Mouse (Mus musculus) midbrain, embryonic 15.5 days (tissue): ENCODE measurements around the gene Kif9. TPM values are rescaled to one million over a fixed set of nuclear protein-coding genes. Genes with fewer than 3 reads are reported as not detected.

ENCODE experiments used
- ATAC-seq: fragments of 200-750 bp; cut with Nextera tagmentation; replicated peaks from 2 replicates; pipeline ENCODE4 v1.8.0; 2017; ENCODE audit warnings: moderate TSS enrichment
- H3K27ac ChIP-seq: fragments of 300-500 bp; sonication (generic); 2 replicates; pipeline ENCODE4 v1.5.1; 2015; ENCODE audit warnings: mild to moderate bottlenecking, inconsistent platforms
- H3K27me3 ChIP-seq: fragments of 300-500 bp; sonication (generic); replicated peaks from 2 replicates; pipeline ENCODE4 v1.6.1; 2015; ENCODE audit warnings: inconsistent platforms
- H3K36me3 ChIP-seq: fragments of 300-500 bp; sonication (generic); replicated peaks from 2 replicates; pipeline ENCODE4 v1.6.1; 2015; ENCODE audit warnings: inconsistent platforms
- H3K4me1 ChIP-seq: fragments of 300-500 bp; sonication (generic); 2 replicates; pipeline ENCODE4 v1.6.1; 2015; ENCODE audit warnings: inconsistent platforms
- H3K4me2 ChIP-seq: fragments of 300-500 bp; sonication (generic); 2 replicates; pipeline ENCODE4 v1.6.1; 2015; ENCODE audit warnings: inconsistent platforms, mild to moderate bottlenecking, moderate library complexity
- H3K4me3 ChIP-seq: fragments of 300-500 bp; sonication (generic); 2 replicates; pipeline ENCODE4 v1.5.1; 2015; ENCODE audit warnings: mild to moderate bottlenecking, inconsistent platforms
- H3K9ac ChIP-seq: fragments of 300-500 bp; sonication (generic); 2 replicates; pipeline ENCODE4 v1.6.1; 2015; ENCODE audit warnings: mild to moderate bottlenecking, inconsistent platforms
- H3K9me3 ChIP-seq: fragments of 300-500 bp; sonication (generic); 2 replicates; pipeline ENCODE4 v1.6.1; 2016; ENCODE audit warnings: inconsistent platforms
- WGBS: fragments of 180-500 bp; shearing (Covaris S2); methylation state at CpG from one replicate; pipeline ENCODE4 v1.1.7; 2015; ENCODE audit warnings: mixed read lengths; 5-methylcytosine and 5-hydroxymethylcytosine counted together
- polyA plus RNA-seq: library from polyadenylated mRNA; unstranded; fragments of >200 nt; fragmentation: Nextera tagmentation; extraction: Ambion mirVana; gene quantifications from 2 replicates; pipeline ENCODE4 v1.2.1, GENCODE M21; 2015

The Kif9 gene
- 4.6 and 4.8 TPM in 2 replicates for polyA plus RNA-seq

DNA sequence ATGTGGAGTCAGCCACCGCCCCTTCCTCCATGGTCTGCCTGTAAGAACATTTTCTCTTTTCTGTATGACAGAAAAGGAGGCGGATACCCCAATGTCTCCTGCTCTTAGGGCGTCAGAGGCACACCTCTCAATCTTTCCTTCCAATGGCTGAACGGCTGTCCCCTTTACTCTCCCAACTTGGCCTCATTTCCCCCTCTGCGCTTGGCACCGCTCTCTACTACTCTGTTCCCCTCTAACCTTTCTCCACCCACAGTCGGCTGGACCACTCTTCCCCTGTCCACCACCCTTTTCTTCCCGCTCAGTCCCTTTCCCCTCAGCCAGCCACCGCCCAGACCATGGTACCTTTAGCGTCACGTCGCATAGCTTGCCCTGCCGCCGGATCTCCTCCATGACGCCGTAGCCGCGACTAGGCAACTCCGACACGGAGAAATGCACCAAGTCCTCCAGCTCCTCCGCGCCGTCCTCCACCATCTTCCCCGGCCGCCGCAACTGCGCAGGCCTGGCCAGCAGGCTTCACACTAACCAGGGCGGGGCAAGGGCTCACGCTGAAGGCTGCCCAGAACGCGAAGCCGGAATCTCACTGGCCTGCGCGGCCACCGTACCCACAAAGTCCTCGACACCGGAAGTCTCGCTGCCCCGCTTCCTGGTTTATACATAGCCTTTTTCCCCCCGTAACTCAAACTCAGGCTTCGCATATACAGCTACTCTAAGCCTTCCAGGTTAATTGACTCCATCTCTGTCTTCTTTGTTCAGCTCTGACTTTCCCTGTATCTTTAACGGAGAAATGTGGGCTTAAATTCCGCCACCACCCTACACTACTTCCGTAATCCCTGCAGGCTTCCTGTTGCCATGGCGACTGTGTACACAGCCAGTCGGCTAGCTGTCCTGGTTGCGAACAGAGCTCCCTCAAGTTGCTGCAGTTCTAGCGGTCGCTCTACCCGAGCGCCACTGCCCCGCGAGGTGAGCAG, at the start of gene Kif9, which contains the start of gene Klhl18:
Gene Kif9, plus strand, starts transcription at position 835 of the 968 bp plus-strand sequence.
Gene Klhl18, minus strand, starts transcription at position 571 of the 968 bp plus-strand sequence.
- peak; percentile 99 for ATAC-seq
- WGBS = under 1% methylated on average over 53 of the region's 53 CpGs

DNA sequence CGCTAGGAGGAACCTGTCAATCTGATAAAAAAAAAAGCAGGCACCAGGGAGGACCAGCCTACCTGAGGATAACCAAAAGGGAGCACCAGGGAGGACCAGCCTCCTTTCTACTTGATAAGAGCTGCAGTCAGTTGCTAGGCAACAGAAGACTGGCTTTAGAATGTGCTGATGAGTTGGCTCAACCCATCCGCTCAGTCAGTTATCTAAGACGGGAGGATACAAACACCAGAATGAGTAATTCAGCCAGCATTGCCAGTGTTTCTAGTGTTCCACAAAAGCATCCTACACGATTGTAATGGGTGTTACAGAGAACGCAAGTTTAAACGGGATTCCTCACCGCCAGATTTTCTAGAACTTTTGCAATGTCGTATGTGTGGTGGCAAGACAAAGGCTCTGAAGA, 45.5 kb upstream of the Kif9 start:
- no peak overlapping the region for H3K4me2 ChIP-seq
- H3K27me3 ChIP-seq = no peaks in the 10 kb centered on the region
- peaks cover 33% of the 10 kb centered on the region; the same call in 1 of the 2 replicates for H3K36me3 ChIP-seq
- ATAC-seq = no peak
- H3K27ac ChIP-seq = no peak overlapping the region
- no peaks in the 10 kb centered on the region for H3K9me3 ChIP-seq
- no peak overlapping the region for H3K4me3 ChIP-seq
- no peaks in the 10 kb centered on the region for H3K4me1 ChIP-seq
- WGBS = 68% methylated on average over 8 of the region's 8 CpGs
- no peak overlapping the region for H3K9ac ChIP-seq

More for the DNA sequence above, at the start of gene Kif9, which contains the start of gene Klhl18:
- Histone ChIP-seq H3K9ac (peak within 1 kb of the TSS; percentile 81), H3K36me3 (peaks cover 3% of the 10 kb centered on the region; the same call in 1 of the 2 replicates), H3K4me3 (peak within 1 kb of the TSS; percentile 93), H3K27me3 (peaks cover 10% of the 10 kb centered on the region), H3K9me3 (no peaks in the 10 kb centered on the region), H3K4me2 (peak within 1 kb of the TSS; percentile 94), H3K27ac (peak within 1 kb of the TSS; percentile 94), H3K4me1 (peaks cover 27% of the 10 kb centered on the region)

DNA sequence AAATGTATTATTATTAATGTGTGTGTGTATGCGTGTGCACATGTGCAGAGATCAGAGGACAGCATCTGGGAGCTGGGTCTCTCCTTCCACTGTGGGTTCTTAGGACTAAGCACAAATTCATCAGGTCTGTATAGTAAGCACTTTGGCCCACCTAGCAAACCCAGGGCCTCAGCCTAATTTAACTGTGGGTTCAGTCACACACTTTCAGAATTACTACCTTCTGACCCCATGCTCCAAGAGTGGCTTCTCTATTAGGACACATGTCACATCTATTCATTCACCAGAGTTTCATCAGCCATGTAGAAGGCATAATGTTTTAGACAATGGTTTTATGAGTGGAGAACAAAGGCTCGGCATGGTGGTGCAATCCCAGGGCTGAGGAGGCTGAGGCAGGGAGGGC, 43.7 kb upstream of the Kif9 start:
- Histone ChIP-seq H3K9me3 (no peaks in the 10 kb centered on the region), H3K36me3 (peaks cover 26% of the 10 kb centered on the region; the same call in 1 of the 2 replicates), H3K27me3 (no peaks in the 10 kb centered on the region), H3K27ac (no peak overlapping the region), H3K4me3 (no peak overlapping the region), H3K9ac (no peak overlapping the region), H3K4me1 (no peaks in the 10 kb centered on the region), H3K4me2 (no peak overlapping the region)
- WGBS = 97% methylated on average over 2 of the region's 2 CpGs
- no peak for ATAC-seq

DNA sequence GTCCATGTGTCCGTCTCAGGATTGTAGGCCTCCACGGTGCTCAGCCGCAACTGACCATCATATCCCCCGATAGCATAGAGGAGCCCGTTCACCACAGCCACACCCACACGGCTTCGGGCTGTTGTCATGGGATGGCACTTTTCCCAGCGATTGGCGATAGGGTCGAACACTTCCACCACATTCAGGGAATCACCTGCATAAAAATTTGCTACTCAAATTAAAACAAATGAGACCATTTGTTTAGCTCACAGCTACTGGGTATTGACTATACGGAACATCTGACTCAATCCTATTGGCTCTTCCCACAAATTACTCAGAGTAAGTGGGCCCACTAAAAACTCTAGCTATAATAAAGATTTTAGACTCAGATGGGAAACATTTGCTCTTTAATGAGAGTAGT, 40.7 kb upstream of the Kif9 start:
- H3K27ac ChIP-seq = no peak overlapping the region
- peaks cover 12% of the 10 kb centered on the region; the same call in 1 of the 2 replicates for H3K36me3 ChIP-seq
- WGBS = 97% methylated on average over 11 of the region's 11 CpGs
- H3K27me3 ChIP-seq = no peaks in the 10 kb centered on the region
- no peak overlapping the region for H3K9ac ChIP-seq
- H3K4me2 ChIP-seq = no peak overlapping the region
- no peak overlapping the region for H3K4me3 ChIP-seq
- ATAC-seq = no peak
- H3K9me3 ChIP-seq = no peaks in the 10 kb centered on the region
- no peaks in the 10 kb centered on the region for H3K4me1 ChIP-seq

DNA sequence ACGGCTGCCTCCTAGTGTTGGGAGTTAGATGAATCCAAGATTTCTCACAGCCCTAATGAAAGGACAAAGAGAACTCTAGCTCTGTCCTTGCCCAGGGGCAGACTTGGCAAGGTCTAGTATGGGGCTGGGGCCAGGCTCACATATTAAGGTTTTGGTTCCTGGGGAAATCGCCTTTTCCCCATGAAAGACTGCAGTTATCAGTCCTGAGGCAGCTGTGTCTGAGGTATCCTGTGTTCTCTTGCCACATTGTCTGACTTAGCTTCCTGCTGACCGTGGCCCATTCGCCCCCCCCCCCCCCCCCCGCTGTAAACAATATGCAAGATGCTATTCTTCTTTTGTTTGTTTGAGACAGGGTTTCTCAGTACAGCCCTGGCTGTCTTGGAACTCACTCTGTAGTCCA, 36.7 kb upstream of the Kif9 start:
- no peaks in the 10 kb centered on the region for H3K4me1 ChIP-seq

DNA sequence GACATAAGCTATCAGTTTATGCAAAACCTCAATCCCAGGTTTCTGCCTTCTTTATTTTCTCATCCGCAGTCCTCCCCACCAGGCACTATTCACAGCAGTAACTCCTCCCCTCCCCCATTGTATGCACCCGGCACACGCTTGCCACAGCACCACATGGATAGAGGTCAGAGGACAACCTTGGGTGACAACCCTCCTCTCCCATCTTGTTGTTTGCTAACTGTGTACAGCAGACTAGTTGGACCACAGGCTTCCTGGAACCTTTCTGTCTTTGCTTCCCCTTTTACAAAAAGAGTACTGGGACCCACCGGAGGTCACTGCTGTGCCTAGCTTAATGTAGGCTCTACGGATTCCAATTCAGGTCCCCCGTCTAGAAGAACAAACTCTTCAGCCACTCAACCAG, 36.2 kb upstream of the Kif9 start:
- WGBS = 92% methylated on average over 6 of the region's 6 CpGs
- ATAC-seq = no peak
- Histone ChIP-seq H3K9ac (no peak overlapping the region), H3K4me3 (no peak overlapping the region), H3K4me2 (no peak overlapping the region), H3K27me3 (no peaks in the 10 kb centered on the region), H3K36me3 (peaks cover 10% of the 10 kb centered on the region; the same call in 1 of the 2 replicates), H3K9me3 (no peaks in the 10 kb centered on the region), H3K4me1 (no peaks in the 10 kb centered on the region), H3K27ac (no peak overlapping the region)

More for the DNA sequence above, 36.7 kb upstream of the Kif9 start:
- no peak for ATAC-seq
- no peak overlapping the region for H3K4me3 ChIP-seq
- 72% methylated on average over 3 of the region's 5 CpGs for WGBS
- no peaks in the 10 kb centered on the region for H3K27me3 ChIP-seq
- H3K36me3 ChIP-seq = peaks cover 10% of the 10 kb centered on the region; the same call in 1 of the 2 replicates
- H3K9me3 ChIP-seq = no peaks in the 10 kb centered on the region
- no peak overlapping the region for H3K9ac ChIP-seq
- H3K4me2 ChIP-seq = no peak overlapping the region
- H3K27ac ChIP-seq = no peak overlapping the region

DNA sequence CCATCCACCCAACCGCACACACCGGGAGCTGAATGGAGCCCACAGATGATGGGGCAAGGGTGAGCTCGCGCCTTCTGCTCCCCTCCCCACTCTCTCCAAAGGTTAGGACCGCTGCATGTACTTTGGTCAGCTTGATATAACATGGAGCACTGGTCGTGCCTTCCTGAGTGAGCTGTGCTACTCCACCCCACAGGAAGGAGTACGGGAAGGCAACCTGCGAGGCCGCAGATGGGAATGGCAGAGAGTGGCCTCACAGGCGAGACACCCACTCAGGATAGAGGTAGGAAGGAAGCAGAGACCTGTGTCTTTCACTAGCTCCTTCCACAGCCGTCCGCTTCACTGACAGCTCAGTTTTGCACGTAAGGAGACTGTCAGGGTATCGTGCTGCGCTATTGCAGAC, 28.4 kb upstream of the Kif9 start:
- Histone ChIP-seq H3K4me2 (no peak overlapping the region), H3K36me3 (peaks cover 7% of the 10 kb centered on the region; the same call in 1 of the 2 replicates), H3K4me3 (no peak overlapping the region), H3K27me3 (no peaks in the 10 kb centered on the region), H3K9ac (no peak overlapping the region), H3K27ac (no peak overlapping the region), H3K4me1 (peaks cover 5% of the 10 kb centered on the region), H3K9me3 (no peaks in the 10 kb centered on the region)
- WGBS = 86% methylated on average over 15 of the region's 15 CpGs
- 0 out of 2 replicates have a peak, but pooled peaks have one; percentile 14 for ATAC-seq

DNA sequence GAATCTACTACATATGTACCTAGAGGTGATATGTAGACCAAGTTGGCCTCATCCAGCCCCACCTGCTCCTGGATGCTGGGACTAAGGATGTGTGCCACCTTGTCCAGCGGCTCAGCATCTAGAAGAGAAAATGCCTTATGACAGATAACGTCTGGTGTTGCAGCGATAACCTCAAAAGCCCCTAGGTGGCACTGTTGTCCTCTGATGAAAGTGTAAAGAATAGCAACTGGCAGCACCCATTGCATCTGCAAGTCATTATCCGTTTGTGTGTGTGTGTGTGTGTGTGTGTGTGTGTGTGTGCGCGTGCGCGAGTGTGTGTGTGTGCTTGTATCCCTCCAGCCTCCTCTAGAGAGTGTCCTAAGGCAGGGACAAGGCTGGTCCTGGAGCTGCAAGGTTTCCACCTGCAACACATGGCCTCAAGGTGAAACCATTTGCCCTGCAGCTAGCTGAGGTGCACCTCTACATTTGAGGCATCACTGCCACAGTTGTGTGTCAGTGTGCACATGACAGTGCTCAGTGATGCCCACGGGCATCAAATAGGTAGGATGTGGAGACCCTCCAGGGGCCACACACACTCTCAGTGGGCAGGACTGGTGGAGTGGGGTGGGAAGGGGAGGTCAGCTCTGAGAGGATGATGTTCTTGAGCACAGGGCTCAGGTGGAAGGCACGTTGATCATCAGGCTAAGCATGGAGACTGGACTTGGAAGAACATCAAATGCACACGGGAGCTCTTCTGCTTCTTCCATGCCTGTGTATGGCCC, 27.7 kb upstream of the Kif9 start:
- Histone ChIP-seq H3K4me1 (peaks cover 5% of the 10 kb centered on the region), H3K4me3 (no peak overlapping the region), H3K36me3 (peaks cover 7% of the 10 kb centered on the region; the same call in 1 of the 2 replicates), H3K9ac (no peak overlapping the region), H3K27me3 (no peaks in the 10 kb centered on the region), H3K27ac (0 out of 2 replicates have a peak overlapping the region, but pooled peaks have one; percentile 24), H3K9me3 (no peaks in the 10 kb centered on the region), H3K4me2 (no peak overlapping the region)
- WGBS = 31% methylated on average over 11 of the region's 11 CpGs
- peak; percentile 82 for ATAC-seq

DNA sequence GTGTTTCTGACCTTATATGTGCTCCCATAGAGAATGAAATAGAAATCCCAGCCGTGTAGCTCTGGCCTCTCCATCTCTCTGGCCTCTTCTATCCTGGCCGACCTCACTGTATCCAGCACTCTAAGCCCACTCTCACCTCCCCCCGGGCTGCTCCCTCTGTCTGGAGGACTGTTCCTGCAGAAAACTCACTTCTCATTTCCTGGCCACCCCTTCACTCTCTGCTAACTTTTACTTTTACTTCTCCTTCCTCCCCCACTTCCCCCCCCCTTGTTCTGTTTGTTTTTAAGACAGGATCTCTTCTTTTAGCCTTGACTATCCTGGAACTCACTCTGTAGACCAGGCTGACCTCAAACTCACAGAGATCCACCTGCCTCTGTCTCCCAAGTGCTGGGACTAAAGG, 24.2 kb upstream of the Kif9 start:
- no peak for ATAC-seq
- no peaks in the 10 kb centered on the region for H3K27me3 ChIP-seq
- H3K4me1 ChIP-seq = peaks cover 5% of the 10 kb centered on the region
- H3K9ac ChIP-seq = no peak overlapping the region
- H3K27ac ChIP-seq = no peak overlapping the region
- H3K4me3 ChIP-seq = no peak overlapping the region
- no peak overlapping the region for H3K4me2 ChIP-seq
- peaks cover 6% of the 10 kb centered on the region; the same call in 1 of the 2 replicates for H3K36me3 ChIP-seq
- WGBS = 85% methylated on average over 3 of the region's 3 CpGs
- H3K9me3 ChIP-seq = no peaks in the 10 kb centered on the region

DNA sequence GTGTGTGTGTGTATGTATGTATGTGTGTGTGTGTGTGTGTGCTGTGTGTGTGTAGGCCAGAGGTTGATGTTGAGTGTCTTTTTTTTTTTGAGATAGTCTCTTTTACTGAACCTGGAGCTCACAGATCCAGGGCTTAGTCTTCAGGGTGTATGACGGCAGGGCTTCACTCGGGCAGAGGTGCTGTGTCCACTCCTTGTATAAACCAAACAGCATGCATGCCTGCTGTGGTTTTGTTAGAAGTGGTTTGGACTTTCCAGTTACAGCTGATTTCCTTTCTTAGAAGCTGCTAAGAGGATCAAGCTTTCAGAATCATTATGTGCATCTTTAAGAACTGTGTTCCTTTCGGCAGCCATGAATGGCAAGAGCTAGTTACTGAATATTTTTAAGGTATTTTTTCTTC, 18.8 kb upstream of the Kif9 start:
- ATAC-seq = no peak
- Histone ChIP-seq H3K9me3 (no peaks in the 10 kb centered on the region), H3K4me3 (no peak overlapping the region), H3K4me2 (no peak overlapping the region), H3K4me1 (no peaks in the 10 kb centered on the region), H3K9ac (no peak overlapping the region), H3K27ac (no peak overlapping the region), H3K36me3 (0 out of 2 replicates have a peak, but pooled peaks cover 2% of the 10 kb centered on the region), H3K27me3 (no peaks in the 10 kb centered on the region)
- 69% methylated on average over 3 of the region's 3 CpGs for WGBS

DNA sequence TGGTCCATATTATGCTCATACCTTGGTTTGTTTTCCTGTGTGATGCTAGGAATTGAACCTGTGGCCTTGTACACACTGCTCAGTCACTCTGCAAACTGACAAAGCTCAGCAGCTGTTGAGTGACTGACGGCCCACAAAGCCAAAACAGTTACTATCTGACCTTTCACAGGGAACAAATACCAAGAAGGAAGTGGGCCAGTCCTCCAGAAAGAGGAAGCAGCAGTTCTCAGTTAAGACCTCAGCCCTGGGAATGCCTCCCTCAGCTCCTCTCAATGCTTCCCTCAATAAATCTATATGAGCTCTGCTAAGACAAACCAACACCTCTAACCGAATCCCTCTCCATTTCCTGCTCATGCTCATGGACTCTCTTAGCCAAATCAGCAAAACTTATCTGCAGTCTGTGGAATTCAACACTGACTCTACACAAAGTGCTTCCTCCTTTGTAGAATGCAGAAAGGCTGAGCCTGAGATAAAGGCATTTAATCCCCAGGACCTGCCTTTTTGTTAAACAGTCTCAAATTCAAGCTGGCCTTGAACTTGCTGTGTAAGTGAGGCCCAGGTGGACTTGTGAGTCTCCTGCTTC, 17.5 kb upstream of the Kif9 start:
- no peaks in the 10 kb centered on the region for H3K4me1 ChIP-seq
- no peak overlapping the region for H3K4me2 ChIP-seq
- H3K9me3 ChIP-seq = no peaks in the 10 kb centered on the region
- H3K4me3 ChIP-seq = no peak overlapping the region
- H3K36me3 ChIP-seq = 0 out of 2 replicates have a peak, but pooled peaks cover 2% of the 10 kb centered on the region
- H3K27me3 ChIP-seq = no peaks in the 10 kb centered on the region
- no peak overlapping the region for H3K9ac ChIP-seq
- 79% methylated on average over 2 of the region's 2 CpGs for WGBS
- ATAC-seq = no peak
- no peak overlapping the region for H3K27ac ChIP-seq
